7 mouse cellular contexts compared by ENCODE assay signal in the genomic region with DNA sequence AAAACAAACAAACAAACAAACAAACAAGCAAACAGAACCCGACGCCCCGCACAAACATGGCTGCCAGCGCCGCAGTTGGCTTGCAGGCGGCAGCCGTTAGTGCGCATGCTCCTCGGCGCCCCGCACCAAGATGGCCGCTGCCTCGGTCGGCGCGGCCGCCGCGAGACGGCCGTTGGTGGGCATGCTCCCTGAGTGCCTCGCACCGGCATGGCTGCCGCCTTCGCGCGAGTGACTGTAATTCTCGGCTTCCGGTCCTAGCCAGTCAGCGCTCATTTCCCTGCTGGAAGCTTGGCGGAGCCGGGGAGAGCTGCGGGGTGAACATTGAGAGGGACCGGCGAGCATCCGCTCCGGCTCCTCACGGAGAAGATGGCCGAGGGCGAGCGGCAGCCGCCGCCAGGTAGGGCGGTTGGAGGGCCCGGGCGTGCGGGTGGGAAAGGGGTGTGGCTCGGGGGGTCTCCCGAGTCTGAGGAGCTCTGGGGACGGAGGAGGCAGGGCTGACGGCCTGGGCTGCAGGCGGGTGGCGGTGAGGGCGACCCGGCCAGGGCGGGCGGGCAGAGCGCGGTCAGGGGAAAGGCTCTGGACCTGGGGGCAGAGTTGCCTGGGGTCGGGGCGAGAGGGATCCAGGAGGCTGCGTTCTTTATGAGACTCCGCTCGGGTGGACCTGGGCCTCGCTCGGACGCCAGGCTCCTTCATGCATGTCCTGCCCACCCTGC. TPM values are rescaled to one million over a fixed set of nuclear protein-coding genes. Genes with fewer than 3 reads are reported as not detected.
DNase-seq lines count a peak whose midpoint lies in the region; ATAC-seq lines count a peak whose summit lies in the region.

Gene Ptpa (plus strand): TSS at position 104 of the 713 bp plus-strand sequence.

- under 1% methylated on average over 67 of the region's 67 CpGs for WGBS in limb, embryonic 10.5 days
- under 1% methylated on average over 67 of the region's 67 CpGs for whole genome bisulfite sequencing in midbrain, embryonic 13.5 days

- H3K4me1 ChIP-seq in limb, embryonic 10.5 days = peaks cover 46% of the 10 kb centered on the region
- H3K4me1 ChIP-seq in midbrain, embryonic 13.5 days (replicated peaks) = peaks cover 54% of the 10 kb centered on the region

- H3K27ac ChIP-seq in limb, embryonic 10.5 days = peak within 1 kb of the TSS; percentile 98
- peak within 1 kb of the TSS; percentile 95 for H3K27ac ChIP-seq in midbrain, embryonic 13.5 days

- ATAC-seq in granulocyte monocyte progenitor cell, adult 5-6 weeks (replicated peaks; ENCODE audit: poor library complexity, severe bottlenecking) = peak; percentile 65
- peak; percentile 95 for ATAC-seq in midbrain, embryonic 13.5 days

- DNase-seq in adrenal gland, adult 8-10 months = peak; percentile 89
- peak; percentile 93 for DNase-seq in embryo, embryonic 9.5 days (ENCODE audit: extremely low spot score)
- DNase-seq in kidney, adult 11 months = peak; percentile 91
- peak; percentile 95 for DNase-seq in limb, embryonic 10.5 days (ENCODE audit: low spot score)
- DNase-seq in spleen, adult 12 weeks (ENCODE audit: low spot score) = peak; percentile 85

- H3K9ac ChIP-seq in midbrain, embryonic 13.5 days (replicated peaks) = peak within 1 kb of the TSS; percentile 97

- no peaks in the 10 kb centered on the region for H3K9me3 ChIP-seq in limb, embryonic 10.5 days (replicated peaks)
- H3K9me3 ChIP-seq in midbrain, embryonic 13.5 days = no peaks in the 10 kb centered on the region

- peaks cover 2% of the 10 kb centered on the region; the same call in 1 of the 2 replicates for H3K36me3 ChIP-seq in limb, embryonic 10.5 days
- H3K36me3 ChIP-seq in midbrain, embryonic 13.5 days = peaks cover 14% of the 10 kb centered on the region

- H3K4me2 ChIP-seq in midbrain, embryonic 13.5 days (replicated peaks) = peak within 1 kb of the TSS; percentile 76

- H3K27me3 ChIP-seq in limb, embryonic 10.5 days (ENCODE audit: low read depth, poor library complexity, severe bottlenecking) = peaks cover 16% of the 10 kb centered on the region
- no peaks in the 10 kb centered on the region for H3K27me3 ChIP-seq in midbrain, embryonic 13.5 days

- H3K4me3 ChIP-seq in limb, embryonic 10.5 days = peak within 1 kb of the TSS; percentile 83
- H3K4me3 ChIP-seq in midbrain, embryonic 13.5 days (replicated peaks) = peak within 1 kb of the TSS; percentile 92

RNA-seq across cellular contexts. Expression of gene Ptpa, which starts in this region (rescaled TPM):
- 100 to 1,000 TPM; 135 to 153 (median 141) TPM for total RNA-seq in adrenal gland, adult 8-10 months (2022)
- 127 and 167 TPM in 2 replicates for total RNA-seq in granulocyte monocyte progenitor cell, adult 5-6 weeks (2014; fragmentation: Nextera tagmentation)
- total RNA-seq in granulocyte monocyte progenitor cell, adult 5-6 weeks (2017) = 58.5 and 61.0 TPM in 2 replicates
- 172 and 177 TPM in 2 replicates for polyA plus RNA-seq in limb, embryonic 10.5 days (2016; fragmentation: Nextera tagmentation; extraction: Ambion mirVana)
- polyA plus RNA-seq in midbrain, embryonic 13.5 days (2015; fragmentation: Nextera tagmentation; extraction: Ambion mirVana) = 128 and 134 TPM in 2 replicates

Comparison
In these comparisons a context has a peak if more than half of its experiments do, and no peak if none do; other contexts are left out.
1. Peak in every context shown above with its lines: DNase-seq, ATAC-seq, H3K4me3 ChIP-seq and H3K27ac ChIP-seq.